Mouse (Mus musculus): ENCODE results near the gene Hsd3b4. TPM values are rescaled to one million over a fixed set of nuclear protein-coding genes. Genes with fewer than 3 reads are reported as not detected.

The Hsd3b4 gene
- not detected for total RNA-seq (2023)

DNA sequence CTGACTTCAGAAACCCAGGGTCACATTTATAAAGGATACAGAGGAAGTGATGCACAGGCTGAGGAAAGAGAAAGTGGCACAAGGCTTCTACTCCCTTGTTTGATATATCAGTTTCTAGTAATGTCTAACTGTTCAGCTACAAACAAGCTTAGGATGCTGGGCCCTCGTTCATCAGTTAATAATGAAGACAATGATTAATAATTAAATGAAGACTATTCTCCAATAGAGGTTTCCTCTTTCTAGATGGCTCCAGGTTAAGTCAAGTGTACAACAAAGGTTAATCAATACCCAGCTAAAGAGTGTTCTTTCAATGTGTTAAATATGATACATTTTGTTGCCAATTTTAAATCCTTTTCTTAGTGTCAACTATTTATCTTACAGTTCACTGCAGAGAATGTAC lies at the start of gene Hsd3b4:
Gene Hsd3b4 (minus strand): TSS at position 101 of the 400 bp plus-strand sequence.

DNA sequence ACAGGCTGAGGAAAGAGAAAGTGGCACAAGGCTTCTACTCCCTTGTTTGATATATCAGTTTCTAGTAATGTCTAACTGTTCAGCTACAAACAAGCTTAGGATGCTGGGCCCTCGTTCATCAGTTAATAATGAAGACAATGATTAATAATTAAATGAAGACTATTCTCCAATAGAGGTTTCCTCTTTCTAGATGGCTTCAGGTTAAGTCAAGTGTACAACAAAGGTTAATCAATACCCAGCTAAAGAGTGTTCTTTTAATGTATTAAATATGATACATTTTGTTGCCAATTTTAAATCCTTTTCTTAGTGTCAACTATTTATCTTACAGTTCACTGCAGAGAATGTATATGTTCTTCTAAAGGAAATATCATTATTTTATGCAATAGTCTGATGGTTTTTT lies 53.3 kb downstream of the Hsd3b4 start, which contains the start of gene Gm4450:
Gene Gm4450 (minus strand): TSS at position 101 of the 400 bp plus-strand sequence.

Other genes starting within 250 kb of the Hsd3b4 start
- not detected for gene Hmgcs2, start 230.1 kb downstream of the Hsd3b4 start, total RNA-seq (2023)
- gene Phgdh, start 170.5 kb downstream of the Hsd3b4 start, total RNA-seq (2023), result 10 to 100 TPM; 60.9 to 65.4 TPM
- under 1 TPM in 1 of 2 experiments, not detected in 1; 0.39 TPM for gene Zfp697, start 128.1 kb downstream of the Hsd3b4 start, total RNA-seq (2023)
- gene Gm4450, start 53.4 kb downstream of the Hsd3b4 start, total RNA-seq (2023), result not detected
- not detected for gene Gm10681, start 78.3 kb upstream of the Hsd3b4 start, total RNA-seq (2023)
- not detected for gene Hsd3b5, start 119.7 kb upstream of the Hsd3b4 start, total RNA-seq (2023)
- not detected for gene Hsd3b2, start 214.0 kb upstream of the Hsd3b4 start, total RNA-seq (2023)

All from T-cell, adult 66 days (primary cell).